Mouse (Mus musculus): ENCODE measurements around the gene Wdr75. TPM values are rescaled to one million over a fixed set of nuclear protein-coding genes. Genes with fewer than 3 reads are reported as not detected.
A peak's percentile ranks its signal among the peaks of the same experiment; 100 is the strongest.

Gene Wdr75
- 10 to 100 TPM; 16.4 to 19.8 TPM for total RNA-seq (2021)
- long read RNA-seq, experiment 1, transcript Wdr75-201 (21 exons, 2,953 nt): major isoform, 15 of 21 reads
- long read RNA-seq, experiment 1, partial matches to known transcripts: 2 of 21 reads
- long read RNA-seq, experiment 1, other reads (novel, unspliced or antisense): 4 of 21 reads
- long read RNA-seq, experiment 2, transcript Wdr75-201 (21 exons, 2,953 nt): major isoform, 12 of 14 reads
- long read RNA-seq, experiment 2, partial matches to known transcripts: 0 of 14 reads
- long read RNA-seq, experiment 2, other reads (novel, unspliced or antisense): 2 of 14 reads

DNA sequence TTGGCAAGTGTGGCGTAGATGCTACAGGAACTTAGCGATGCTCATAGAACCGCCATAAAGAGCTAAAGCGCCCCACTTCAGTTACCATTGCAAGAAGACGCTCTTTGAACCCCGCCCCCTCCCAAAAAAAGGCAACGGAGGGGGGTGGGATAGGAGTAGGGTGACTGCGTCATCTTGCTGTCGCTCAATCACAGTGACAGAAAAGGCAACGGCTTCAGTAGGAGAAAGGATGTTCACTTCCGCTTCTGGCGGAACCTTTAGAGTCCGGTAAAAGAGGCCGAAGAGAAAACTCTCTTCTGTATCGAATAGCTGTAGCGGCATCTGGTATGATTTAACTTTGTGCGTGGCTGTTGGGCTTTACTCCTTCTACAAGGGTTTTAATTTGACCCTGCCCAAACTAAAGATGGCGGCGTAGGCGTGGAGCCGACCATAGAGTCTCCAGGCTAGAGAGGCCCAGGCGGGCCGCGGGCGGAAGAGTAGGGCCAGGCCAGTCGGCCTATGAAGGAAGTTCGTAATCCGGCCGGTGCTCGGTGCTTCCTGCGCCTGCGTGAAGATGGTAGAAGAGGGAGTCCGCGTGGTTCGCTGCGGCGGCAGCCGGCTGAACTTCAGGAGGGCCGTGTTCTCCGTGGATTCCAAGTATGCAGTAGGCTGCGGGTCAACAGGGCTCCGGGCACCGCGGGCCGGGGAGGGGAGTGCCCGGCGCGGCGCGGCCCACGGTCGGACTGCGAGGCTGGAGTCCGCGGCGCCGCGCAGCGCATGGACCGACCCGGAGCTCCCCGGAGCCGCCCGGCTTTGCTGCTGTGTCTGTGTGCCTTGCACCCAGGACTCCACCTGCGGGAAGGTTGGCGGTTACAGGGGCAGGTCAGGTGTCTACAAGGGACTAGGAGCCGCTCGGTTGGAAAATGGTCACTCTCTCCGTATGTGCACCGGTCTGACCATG lies at the start of gene Wdr75:
Gene Wdr75 (plus strand): TSS at position 198 of the 940 bp plus-strand sequence.
- DNase-seq (ENCODE audit: low spot score): peak; percentile 96

GRCm38 (mm10) chr1:45755902-45756301 lies 39.1 kb upstream of the Wdr75 start:
- DNase-seq (ENCODE audit: low spot score): no peak

- no peak for DNase-seq (ENCODE audit: low spot score)
Measured at GRCm38 (mm10) chr1:45756707-45757106, 38.3 kb upstream of the Wdr75 start.

- DNase-seq (ENCODE audit: low spot score): no peak
Measured at GRCm38 (mm10) chr1:45758011-45758410, 37.0 kb upstream of the Wdr75 start.

GRCm38 (mm10) chr1:45760667-45761467 lies 34.1 kb upstream of the Wdr75 start:
- DNase-seq (ENCODE audit: low spot score): no peak

GRCm38 (mm10) chr1:45761468-45761795 lies 33.5 kb upstream of the Wdr75 start:
- DNase-seq (ENCODE audit: low spot score): no peak

DNA sequence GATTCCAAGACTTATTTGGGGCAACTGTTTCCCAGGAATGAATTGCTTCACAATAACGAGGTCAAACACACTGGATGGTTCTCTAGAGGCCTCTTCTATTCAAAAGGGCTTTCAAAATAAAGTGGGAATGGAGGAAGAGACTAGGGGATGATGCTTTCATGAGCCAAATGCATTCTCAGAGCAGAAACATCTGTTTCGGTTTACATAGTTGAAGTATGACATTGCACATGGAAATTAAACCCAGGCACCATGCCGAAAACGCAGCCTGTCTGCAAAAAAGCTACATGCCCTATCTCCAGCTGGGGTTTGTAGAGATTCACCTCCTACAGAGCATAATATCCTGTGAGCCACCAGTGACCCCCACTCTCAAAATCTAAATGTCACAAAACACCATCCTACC lies 29.3 kb upstream of the Wdr75 start:
- DNase-seq (ENCODE audit: low spot score): peak; percentile 72

DNA sequence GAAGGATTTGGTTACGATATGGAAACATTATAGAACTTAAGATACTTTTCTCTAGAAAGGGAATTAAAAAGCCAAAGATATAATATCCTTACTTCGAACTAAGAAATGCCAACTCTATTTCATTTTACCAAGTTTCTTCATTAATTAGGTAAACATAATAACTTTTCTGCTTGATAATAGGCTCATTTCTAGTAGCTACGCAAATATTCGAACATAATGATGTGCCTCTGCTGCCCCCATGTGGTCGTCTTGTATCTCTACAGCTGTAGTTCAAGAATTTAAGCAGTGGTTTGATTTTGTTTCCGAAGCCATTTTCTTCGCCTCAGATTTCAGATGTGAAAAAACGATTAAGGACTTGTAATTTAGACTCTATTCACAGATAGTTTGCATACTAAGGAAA lies 28.8 kb upstream of the Wdr75 start:
- DNase-seq (ENCODE audit: low spot score): peak; percentile 79

DNA sequence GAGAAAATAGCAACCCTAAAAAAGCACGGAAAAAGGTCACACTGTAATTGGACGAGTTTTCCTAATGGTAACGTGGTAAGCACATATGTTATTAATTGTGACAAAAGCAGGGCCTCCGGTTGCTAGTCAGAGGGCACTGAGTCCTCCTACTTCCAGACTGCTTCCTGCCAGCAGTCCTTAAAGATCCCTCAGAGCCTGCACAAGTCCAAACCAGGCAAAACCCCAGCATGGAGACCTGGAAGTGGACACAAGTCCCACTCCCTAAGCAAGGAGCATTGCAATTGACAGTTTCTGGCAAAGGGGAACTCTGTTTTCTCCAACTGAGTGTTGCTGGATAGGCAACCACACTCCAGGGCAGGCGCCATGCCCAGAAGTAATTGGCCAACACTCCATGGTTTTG lies 27.4 kb upstream of the Wdr75 start:
- peak; percentile 52 for DNase-seq (ENCODE audit: low spot score)

- no peak for DNase-seq (ENCODE audit: low spot score)
Measured at GRCm38 (mm10) chr1:45769321-45769720, 25.6 kb upstream of the Wdr75 start.

- no peak for DNase-seq (ENCODE audit: low spot score)
Measured at GRCm38 (mm10) chr1:45770051-45770450, 24.9 kb upstream of the Wdr75 start.

- DNase-seq (ENCODE audit: low spot score): no peak
Measured at GRCm38 (mm10) chr1:45780606-45781288, 14.2 kb upstream of the Wdr75 start.

DNA sequence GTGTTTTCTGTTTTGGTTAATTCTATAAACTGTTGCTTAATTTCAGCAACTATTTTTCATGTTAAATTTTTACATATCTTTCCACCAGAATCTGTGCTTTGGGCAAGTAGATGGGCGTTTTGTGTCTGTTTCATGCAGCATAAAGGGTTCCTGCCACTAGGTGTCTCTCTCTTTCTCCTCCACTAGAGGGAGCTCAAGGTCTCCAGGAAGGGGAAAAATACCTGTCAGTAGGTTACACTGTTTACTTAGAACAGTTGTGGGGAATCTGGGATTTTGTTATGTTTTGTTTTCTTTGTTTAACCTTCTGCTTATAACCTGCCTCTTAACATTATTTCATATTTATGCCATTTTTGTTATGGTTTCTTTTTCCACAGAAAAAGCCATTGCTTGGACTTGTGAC lies 21.9 kb downstream of the Wdr75 start:
- DNase-seq (ENCODE audit: low spot score): peak; percentile 58

DNA sequence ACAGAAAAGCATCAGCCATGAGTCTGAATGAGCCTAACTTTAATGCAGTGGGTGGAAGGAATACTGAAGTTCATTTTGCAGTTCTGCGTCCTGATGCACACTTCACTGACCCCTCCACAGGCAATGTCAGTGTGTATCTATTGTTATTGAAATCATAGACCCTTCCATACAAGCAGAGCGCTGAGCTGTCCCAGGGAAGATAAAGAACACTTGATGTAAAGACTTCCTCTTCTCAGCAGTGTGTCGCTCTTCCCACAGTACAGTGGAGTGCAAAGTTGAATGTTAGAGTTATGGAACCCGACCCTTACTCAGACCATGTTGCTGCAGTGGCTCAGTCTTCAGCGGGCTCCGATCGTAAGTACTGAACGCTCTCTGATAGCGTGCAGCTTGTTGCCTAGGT lies 23.6 kb downstream of the Wdr75 start:
- DNase-seq (ENCODE audit: low spot score): no peak

- no peak for DNase-seq (ENCODE audit: low spot score)
Measured at GRCm38 (mm10) chr1:45824441-45824840, 29.5 kb downstream of the Wdr75 start.

GRCm38 (mm10) chr1:45825140-45825539 lies 30.2 kb downstream of the Wdr75 start:
- DNase-seq (ENCODE audit: low spot score): peak; percentile 62

GRCm38 (mm10) chr1:45825630-45826029 lies 30.7 kb downstream of the Wdr75 start:
- no peak for DNase-seq (ENCODE audit: low spot score)

DNA sequence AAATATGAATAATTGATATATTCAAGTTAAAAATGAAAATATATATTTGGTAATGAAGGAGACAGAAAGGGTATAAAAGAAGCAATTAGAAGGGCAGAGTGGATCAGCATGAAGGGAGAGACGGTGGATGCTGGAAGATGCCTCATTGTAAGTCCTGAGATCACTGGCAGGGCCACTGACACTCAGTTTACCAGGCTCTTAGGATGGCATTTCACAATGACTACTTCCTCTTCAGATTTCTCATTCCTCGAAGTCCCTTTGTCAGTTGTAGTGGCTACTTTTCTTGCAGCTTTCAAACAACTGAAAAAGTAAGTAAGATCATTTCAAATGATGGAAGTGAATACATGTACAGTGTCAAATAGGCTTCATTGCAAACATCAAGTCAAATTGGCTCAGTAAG lies 31.2 kb downstream of the Wdr75 start:
- no peak for DNase-seq (ENCODE audit: low spot score)

DNA sequence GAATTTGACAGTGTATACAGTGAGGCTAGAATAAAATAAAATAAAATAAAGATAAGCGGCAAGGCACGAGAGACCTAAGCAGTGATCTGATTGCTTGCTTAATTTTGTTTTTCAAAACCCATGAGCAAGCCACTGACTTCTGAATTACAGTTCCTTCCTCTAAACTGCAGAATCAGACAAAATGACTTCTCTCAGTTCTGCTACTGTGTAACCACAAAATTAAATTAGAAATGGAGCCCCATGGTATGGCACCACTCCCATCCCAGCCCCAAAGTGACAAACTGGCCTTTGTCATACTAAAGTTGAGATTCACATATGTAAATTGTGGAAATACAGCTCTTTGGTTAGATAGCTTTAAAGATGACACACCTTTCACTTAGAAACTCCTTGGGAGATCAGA lies 31.8 kb downstream of the Wdr75 start:
- no peak for DNase-seq (ENCODE audit: low spot score)

GRCm38 (mm10) chr1:45830453-45831206 lies 35.7 kb downstream of the Wdr75 start:
- no peak for DNase-seq (ENCODE audit: low spot score)
